Mouse (Mus musculus) common myeloid progenitor, adult 5-6 weeks (primary cell): Measurements from ENCODE around the gene Grin3b. TPM values are rescaled to one million over a fixed set of nuclear protein-coding genes. Genes with fewer than 3 reads are reported as not detected.

ENCODE experiments used
- ATAC-seq: replicated peaks from 2 replicates; pipeline ENCODE4 v1.8.0; 2016; ENCODE audit warnings: low read depth, mild to moderate bottlenecking, moderate TSS enrichment, inconsistent platforms; ENCODE audit not compliant: poor library complexity, severe bottlenecking
- total RNA-seq: library from RNA; stranded (forward); fragments of 200-1000, 187-1606 nt; gene quantifications from 2 replicates; pipeline ENCODE4 v1.2.3, GENCODE M21; 2017

Grin3b gene
- total RNA-seq, 1 experiment from 2014 or later, result not detected

DNA sequence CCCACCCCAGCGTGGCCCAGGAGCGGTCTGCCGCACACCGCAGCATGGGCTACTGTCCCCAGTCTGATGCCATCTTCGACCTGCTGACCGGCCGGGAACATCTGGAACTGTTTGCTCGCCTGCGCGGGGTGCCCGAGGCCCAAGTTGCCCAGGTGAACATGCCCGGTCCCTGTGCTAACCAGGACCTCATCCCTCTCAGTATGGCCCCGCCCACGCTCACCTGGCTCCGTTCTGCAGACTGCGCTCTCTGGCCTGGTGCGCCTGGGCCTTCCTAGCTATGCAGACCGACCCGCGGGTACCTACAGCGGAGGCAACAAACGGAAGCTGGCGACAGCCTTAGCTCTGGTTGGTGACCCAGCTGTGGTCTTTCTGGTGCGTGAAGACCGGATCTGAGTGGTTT, 43.1 kb downstream of the Grin3b start:
- no peak for ATAC-seq

DNA sequence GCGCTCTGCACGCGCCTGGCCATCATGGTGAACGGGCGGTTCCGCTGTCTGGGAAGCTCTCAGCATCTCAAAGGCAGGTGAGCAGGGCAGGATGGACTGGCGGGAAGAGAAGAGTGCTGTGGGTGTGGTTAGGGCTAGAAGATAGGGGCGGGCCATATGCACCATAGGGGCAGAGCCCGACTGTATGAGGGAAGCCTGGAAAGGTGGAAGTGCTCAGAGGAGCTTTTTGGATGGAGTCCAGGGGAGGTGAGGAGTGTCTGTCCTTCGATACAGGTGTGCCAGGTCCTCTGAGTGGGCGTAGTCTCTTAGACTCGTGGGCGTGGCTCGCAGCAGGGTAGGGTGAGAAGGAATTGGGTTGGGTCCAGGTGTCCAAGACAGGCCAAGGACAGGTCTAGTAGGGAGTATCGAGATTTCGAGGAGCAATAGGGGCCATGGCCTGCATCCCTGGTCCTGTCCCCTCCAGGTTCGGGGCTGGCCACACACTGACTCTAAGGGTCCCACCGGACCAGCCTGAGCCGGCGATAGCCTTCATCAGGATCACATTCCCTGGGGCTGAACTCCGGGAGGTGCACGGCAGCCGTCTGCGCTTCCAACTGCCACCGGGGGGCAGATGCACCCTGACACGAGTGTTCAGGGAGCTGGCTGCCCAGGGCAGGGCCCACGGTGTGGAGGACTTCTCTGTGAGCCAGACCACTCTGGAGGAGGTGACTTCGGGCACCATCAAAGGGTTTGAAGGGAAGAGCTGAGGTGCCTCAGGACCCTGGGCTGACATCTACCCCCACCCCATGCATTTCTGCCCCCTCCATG, 44.2 kb downstream of the Grin3b start:
- ATAC-seq, result no peak

DNA sequence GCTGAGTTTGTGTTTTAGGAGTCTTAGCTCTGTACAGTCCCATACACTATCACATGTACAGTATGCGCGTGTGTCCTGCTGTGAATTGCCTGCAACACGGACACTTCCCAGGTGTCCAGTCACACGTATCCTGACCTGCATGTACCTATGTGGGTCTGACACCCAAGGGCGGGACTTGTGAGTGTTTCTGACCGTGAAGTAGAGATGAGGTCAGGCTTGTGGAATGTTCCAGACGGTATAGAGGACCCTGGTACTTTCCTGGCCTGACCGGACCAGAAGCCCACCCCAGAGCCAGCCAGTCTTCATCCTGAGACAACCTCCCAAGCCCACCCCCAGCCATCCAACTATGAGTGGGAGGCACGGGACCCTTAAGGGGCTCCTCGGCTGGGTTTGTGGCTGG, 45.1 kb downstream of the Grin3b start:
- ATAC-seq, result no peak

DNA sequence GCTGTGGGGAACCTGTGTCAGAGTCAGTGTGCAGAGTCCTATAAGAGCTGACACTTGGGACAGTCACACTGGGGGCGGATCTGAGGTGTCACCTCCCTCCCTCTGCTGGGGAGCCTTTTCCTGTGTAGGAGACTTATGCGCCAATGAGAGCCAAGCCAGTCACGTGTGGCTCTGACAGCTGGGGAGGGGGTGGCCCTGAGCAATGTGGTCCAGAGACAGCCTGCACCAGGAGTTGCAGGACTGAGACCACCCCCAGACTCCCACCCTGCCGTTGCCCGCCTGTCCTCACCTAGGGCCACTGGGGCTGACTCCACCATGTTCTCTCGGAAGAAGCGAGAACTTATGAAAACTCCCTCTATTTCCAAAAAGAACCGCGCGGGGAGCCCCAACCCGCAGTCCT, 46.0 kb downstream of the Grin3b start, which contains the start of gene Arhgap45:
TSS of gene Arhgap45 (plus strand) at position 143 of the 400 bp plus-strand sequence.
- peak; percentile 81 for ATAC-seq

DNA sequence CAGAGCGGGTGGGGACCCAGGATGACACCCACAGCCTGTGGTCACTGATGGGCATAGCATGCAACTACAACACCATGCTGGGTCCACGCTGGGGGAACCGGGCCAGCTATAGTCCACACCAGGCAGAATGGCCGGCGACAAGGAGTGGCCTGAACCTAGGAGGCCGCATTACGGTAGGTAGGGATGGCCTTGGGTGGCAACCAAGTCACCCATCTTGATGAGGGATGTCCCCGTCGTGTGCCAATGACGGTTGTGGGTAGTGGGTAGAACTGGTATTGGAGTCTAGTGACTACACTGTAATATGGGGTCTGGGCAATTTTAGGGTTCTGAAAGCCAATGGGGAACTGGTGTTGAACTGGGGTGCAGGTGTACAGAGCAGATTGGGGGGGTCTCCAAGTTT, 46.4 kb downstream of the Grin3b start:
- ATAC-seq, result peak; percentile 9

DNA sequence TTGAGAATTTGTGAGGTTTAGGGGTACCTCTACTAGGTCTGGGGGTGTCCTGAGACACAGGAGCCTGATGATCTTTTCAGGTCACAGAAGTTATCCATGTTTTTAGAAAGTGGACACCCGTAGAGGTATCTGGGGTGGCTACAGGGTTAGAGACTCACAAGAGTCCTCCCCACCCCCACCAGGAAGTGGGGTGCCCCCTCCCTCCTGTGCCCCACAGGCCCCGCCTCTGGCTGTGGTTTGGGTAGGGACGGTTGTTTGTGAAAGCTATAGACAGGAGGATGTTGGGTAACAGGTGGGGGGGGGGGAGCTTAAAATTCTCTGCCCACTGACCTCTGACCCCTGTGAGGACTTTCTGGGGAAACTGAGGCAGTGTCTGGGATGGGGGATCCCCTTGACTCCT, 46.8 kb downstream of the Grin3b start:
- ATAC-seq, result peak; percentile 53

DNA sequence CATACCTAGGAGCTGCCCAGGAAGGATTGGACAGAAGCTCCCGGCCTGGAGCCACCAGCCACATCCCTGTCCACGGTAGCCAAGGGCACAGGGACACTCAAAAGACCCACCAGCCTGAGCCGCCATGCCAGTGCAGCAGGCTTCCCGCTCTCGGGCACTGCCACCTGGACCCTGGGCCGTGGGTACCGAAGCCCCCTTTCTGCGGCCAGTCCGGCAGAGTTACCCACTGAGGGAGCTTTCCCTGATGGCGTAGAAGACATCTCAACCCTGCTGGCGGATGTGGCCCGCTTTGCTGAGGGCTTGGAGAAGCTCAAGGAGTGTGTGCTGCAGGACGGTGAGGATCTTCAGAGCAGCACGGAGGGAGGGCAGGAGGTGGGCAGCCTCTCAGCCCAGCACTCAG, 47.3 kb downstream of the Grin3b start:
- ATAC-seq, result no peak

DNA sequence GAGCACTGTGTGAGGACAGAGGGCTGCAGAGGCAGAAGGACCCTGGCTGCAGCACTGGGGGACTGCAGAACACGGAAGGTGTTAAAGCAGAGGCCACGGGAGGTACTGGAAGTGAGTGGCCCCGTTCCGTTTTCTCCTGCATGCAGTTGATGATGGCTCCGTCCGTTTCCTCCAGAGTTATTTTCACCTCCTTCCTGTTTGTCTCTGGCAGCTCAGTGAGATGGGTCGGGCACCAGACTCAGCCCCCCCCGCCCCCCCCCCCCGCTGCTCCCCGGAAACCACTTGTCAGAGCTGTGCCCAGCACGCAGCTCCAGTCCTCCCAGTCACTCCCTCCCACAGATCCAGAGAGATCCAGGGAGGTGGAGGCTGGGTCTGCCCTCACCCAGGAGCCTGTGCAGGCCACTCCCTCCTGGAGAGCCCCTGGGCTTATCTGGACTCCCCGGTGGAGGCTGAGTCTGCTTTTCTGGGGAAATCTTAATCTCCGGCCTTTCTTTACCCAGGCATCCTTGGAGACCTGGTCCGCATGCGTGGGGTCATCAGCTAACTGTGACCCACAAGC, 48.3 kb downstream of the Grin3b start:
- ATAC-seq, result no peak

DNA sequence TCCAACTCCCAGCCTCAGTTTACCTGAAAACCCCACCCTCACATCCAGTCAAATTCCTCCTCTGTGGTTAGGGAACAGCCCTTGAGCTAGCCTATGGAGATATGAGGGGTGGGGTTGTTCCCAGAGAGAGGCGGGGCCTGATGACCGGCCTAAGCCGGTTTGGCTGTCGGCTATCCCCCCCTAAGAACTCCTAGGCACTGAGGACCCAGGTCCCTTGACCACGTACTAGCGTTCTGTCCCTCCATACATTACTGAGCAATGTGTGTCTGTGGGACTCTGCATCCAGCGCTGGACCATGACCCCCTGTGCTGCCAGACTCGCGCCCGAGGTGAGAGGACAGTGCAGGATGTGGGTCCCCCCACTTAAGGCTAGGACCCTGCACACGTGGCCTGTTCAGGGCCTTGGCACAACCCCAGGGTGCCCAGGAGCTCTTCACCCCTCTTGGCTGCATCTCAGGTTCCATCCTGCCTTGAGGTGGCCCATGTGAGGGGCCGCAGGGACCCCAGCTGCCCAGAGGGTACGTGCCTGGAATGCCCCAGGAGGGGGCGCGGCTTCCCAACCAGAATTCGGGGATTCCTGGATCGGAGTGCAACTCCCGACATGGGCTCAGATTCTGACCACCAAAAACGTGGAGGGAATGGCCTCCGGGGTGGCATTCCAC, 49.1 kb downstream of the Grin3b start:
- no peak for ATAC-seq

DNA sequence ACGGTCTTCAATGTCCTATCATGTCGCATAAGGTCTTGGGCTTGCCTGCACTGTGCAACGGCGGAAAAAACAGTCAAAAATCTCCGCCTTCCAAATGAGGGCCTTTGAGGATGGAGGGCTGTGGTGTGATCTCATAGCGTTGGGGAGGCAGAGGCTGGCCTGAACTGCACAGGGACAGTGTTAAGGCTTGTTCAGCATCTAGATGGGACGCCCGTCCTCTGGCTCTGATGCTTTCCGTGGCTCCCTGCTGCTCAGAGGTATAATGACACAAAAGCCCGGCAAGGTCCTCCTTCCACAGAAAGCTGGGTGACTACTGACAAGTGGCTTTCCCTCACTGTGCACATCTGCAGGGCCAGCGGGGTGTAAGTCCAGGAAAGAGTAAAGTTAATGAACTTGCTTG, 49.7 kb downstream of the Grin3b start:
- no peak for ATAC-seq

DNA sequence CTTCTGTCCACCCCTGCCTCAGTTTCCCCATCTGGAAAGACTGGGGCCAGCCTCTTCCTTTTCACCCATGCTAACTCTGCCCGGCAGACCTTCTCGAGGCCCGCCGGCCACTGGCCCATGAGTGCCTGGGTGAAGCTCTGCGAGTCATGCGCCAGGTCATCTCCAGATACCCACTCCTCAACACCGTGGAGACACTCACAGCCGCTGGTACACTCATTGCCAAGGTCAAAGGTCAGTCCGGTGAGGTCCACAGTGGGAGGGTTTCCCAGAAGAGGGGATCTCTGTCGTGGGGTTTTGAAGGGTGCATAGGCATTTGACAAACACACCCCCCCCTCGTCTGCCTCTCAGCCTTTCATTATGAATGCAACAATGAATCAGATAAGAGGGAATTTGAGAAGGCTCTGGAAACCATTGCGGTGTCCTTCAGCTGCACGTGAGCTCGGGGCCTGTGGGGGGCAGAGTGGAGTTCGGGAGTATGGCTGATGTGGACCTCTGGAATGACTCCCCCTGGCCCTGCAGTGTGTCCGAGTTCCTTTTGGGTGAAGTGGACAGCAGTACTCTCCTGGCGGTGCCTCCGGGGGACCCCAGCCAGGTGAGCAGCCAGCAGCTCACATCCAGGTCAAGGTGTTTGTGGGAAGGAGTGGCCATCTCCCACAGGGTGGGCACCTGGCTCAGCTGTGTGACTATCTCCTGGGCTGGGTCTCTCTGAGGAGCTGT, 50.2 kb downstream of the Grin3b start:
- ATAC-seq, result no peak

DNA sequence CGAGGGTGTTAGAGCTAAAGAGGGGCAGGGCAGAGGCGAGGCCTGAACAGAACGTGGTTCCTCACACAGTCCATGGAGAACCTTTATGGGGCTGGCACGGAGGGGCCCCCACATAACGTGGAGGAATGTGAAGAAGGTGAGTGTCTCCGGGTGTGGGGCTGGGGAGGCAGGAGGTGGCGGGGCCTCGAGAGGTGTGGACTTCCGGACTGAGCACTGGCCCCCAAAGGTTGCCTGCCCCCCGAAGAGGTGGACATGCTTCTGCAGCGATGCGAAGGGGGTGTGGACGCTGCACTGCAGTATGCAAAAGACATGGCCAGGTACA, 50.8 kb downstream of the Grin3b start:
- no peak for ATAC-seq

DNA sequence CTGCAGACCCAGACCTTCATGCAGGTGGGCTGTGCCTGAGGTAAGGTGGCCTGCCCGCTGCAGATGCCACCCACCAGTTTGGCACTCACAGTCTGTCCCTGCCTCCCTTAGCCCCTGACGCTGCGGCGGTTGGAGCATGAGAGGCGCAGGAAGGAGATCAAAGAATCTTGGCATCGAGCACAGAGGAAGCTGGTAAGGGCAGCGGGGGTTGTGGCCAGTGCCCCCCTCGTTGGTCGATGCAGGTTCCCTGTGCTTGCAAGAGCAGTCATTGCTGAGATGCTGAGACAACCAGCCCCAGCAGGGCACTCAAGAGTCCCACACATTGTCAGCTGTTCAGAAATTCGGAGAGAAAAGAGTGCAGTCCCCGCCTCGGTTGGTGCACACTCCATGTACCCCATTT, 51.6 kb downstream of the Grin3b start:
- peak; percentile 23 for ATAC-seq

DNA sequence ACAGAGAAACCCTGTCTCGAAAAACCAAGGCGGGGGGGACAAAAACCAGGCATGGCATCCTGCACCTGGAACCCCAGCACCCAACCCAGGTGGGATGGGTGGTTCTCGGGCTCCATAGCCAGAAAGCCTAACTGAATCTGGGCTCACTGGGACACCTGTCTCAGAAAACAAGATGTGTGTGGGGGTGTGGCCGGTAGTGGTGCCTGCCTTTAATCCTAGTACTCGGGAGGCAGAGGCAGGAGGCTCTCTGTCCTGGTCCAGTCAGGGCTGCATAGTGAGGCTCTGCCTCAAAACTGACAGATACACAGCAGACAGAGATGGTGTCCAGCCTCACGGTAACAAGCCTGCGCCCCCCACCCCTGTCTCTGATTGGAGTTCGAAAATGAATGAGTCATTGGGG, 52.3 kb downstream of the Grin3b start:
- no peak for ATAC-seq

DNA sequence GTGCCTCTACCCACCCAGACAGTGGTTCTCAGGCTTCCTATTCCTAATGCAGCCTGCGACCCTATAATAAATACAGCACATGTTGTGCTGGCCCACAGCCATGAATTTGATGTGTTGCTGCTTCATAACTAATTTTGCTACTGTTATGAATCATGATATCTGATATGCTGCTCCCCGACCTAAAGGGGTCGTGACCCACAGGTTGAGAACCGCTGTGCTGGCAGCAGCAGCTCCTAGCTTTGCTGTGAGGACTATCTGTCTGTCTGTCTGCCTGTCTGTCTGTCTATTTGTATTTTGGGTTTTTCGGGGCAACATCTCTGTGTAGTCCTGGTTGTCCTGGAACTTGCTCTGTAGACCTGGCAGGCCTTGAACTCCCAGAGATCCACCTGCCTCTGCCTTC, 53.2 kb downstream of the Grin3b start:
- ATAC-seq, result no peak

DNA sequence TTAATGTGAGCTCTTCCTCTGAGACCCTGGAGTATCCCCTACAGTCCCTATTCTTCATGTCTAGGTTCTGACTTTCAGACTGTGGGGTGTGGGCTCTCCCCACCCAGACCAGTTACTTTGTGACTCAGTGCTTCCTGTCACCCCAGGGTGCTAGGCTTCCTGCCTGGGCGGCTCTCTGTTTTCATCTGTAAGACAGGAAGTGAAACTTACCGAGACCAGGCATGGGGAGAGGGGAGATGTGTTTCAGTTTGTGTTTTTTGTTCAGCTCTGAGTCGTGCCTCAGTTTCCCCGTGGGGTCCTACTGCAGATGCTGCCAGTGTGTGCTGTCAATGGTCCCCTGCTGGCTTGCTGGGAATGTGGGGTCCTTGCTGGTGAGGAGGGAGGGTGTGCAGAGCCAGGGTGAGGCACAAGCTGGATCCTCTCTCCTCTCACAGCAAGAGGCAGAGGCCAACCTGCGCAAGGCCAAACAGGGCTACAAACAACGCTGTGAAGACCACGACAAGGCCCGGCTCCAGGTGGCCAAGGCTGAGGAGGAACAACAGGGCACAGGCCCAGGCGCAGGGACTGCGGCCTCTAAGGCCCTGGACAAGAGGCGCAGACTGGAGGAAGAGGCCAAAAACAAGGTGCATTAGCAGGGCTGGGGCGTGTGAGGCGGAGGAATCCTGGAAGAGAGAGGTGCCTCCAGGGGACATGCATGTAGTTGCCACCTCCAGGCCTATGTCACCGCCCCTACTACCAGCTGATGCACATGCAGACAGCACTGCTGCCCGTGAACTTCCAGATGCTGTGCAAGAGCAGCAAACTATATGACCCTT, 53.9 kb downstream of the Grin3b start:
- ATAC-seq, result peak; percentile 45

DNA sequence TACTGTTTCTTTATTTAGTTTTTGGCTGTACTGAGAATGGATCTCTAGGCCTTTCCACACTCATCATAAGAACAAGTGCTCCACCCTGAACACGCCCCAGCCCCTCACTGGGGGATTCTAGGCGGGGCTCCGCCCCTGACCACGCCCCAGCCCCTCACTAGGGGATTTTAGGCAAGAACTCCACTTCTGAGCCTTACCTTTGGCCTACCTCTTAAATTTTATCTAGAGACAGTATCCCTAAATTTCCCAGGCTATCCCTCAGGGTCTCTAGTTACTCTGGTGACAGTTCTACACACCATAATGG, 54.5 kb downstream of the Grin3b start:
- no peak for ATAC-seq

DNA sequence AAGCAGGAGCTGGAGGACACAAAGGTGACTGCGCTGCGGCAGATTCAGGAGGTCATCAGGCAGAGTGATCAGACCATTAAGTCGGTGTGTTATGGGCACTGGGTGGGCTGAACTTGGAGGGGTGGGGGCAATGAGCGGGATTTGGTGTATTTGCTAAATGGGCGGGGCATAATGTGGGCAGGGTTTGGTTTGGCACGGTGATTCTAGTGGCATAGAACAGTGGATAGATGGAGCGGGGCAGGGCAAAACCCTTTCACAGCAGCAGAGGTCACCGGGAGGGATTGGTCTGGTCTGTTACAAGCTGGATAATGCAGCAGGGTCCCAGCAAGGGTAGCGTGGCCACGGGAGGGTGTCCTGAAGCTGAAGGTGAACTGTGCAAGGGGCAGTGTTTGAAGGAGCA, 54.9 kb downstream of the Grin3b start:
- ATAC-seq, result no peak

DNA sequence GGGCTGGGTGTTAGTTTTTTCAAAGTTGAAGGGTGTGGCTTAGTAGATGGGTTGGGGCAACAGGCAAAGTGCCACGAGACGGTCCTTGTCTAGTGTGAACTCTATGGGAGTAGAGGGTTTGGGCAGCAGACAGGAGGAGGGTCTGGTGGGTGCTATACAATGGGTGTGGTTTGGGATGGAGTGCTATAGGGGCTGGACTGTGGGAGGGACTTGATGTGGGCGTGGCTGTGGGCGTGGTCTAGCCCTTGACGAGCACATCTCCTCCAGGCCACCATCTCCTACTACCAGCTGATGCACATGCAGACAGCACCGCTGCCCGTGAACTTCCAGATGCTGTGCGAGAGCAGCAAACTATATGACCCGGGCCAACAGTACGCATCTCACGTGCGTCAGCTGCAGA, 55.4 kb downstream of the Grin3b start:
- ATAC-seq, result peak; percentile 35
